Mouse (Mus musculus): ENCODE results near the gene Pitpnm3.

Gene Pitpnm3

GRCm38 (mm10) chr11:72050168-72050894 lies 85.2 kb downstream of the Pitpnm3 start:
- no peak for DNase-seq (ENCODE audit: low spot score)

GRCm38 (mm10) chr11:72049171-72049759 lies 86.3 kb downstream of the Pitpnm3 start:
- no peak for DNase-seq (ENCODE audit: low spot score)

GRCm38 (mm10) chr11:72048730-72049129 lies 86.8 kb downstream of the Pitpnm3 start:
- DNase-seq (ENCODE audit: low spot score), result no peak

- no peak for DNase-seq (ENCODE audit: low spot score)
Observed at GRCm38 (mm10) chr11:72044231-72044630, 91.3 kb downstream of the Pitpnm3 start.

GRCm38 (mm10) chr11:72042631-72043030 lies 92.9 kb downstream of the Pitpnm3 start:
- peak; percentile 50 for DNase-seq (ENCODE audit: low spot score)

GRCm38 (mm10) chr11:72041768-72042607 lies 93.6 kb downstream of the Pitpnm3 start, which contains the start of gene Pimreg:
Gene Pimreg (plus strand): TSS chr11:72042032.
- peak; percentile 98 for DNase-seq (ENCODE audit: low spot score)

- DNase-seq (ENCODE audit: low spot score), result peak; percentile 24
Observed at GRCm38 (mm10) chr11:72041290-72041767, 94.2 kb downstream of the Pitpnm3 start.

GRCm38 (mm10) chr11:72039599-72040386 lies 95.8 kb downstream of the Pitpnm3 start:
- peak; percentile 59 for DNase-seq (ENCODE audit: low spot score)

- peak; percentile 87 for DNase-seq (ENCODE audit: low spot score)
Observed at GRCm38 (mm10) chr11:72037996-72038395, 97.6 kb downstream of the Pitpnm3 start.

- DNase-seq (ENCODE audit: low spot score), result no peak
Observed at GRCm38 (mm10) chr11:72037409-72037808, 98.2 kb downstream of the Pitpnm3 start, which contains the start of gene Aipl1. Gene Aipl1 (minus strand): TSS chr11:72037509.

- no peak for DNase-seq (ENCODE audit: low spot score)
Observed at GRCm38 (mm10) chr11:72032589-72032988, 103.0 kb downstream of the Pitpnm3 start.

GRCm38 (mm10) chr11:72032091-72032490 lies 103.5 kb downstream of the Pitpnm3 start:
- no peak for DNase-seq (ENCODE audit: low spot score)

- DNase-seq (ENCODE audit: low spot score), result no peak
Observed at GRCm38 (mm10) chr11:72031353-72031752, 104.2 kb downstream of the Pitpnm3 start.

- peak; percentile 77 for DNase-seq (ENCODE audit: low spot score)
Observed at GRCm38 (mm10) chr11:72029143-72029542, 106.4 kb downstream of the Pitpnm3 start.

GRCm38 (mm10) chr11:72027836-72028235 lies 107.7 kb downstream of the Pitpnm3 start:
- no peak for DNase-seq (ENCODE audit: low spot score)

- no peak for DNase-seq (ENCODE audit: low spot score)
Observed at GRCm38 (mm10) chr11:72026516-72026915, 109.1 kb downstream of the Pitpnm3 start.

- DNase-seq (ENCODE audit: low spot score), result peak; percentile 68
Observed at GRCm38 (mm10) chr11:72025843-72026242, 109.7 kb downstream of the Pitpnm3 start.

GRCm38 (mm10) chr11:72024193-72024781 lies 111.3 kb downstream of the Pitpnm3 start:
- DNase-seq (ENCODE audit: low spot score), result peak; percentile 86

GRCm38 (mm10) chr11:72023581-72023980 lies 112.0 kb downstream of the Pitpnm3 start:
- DNase-seq (ENCODE audit: low spot score), result no peak

- DNase-seq (ENCODE audit: low spot score), result no peak
Observed at GRCm38 (mm10) chr11:72022827-72023226, 112.8 kb downstream of the Pitpnm3 start.

- DNase-seq (ENCODE audit: low spot score), result no peak
Observed at GRCm38 (mm10) chr11:72021015-72021414, 114.6 kb downstream of the Pitpnm3 start.
